Mouse (Mus musculus) small intestine, adult 2 months (tissue): ENCODE measurements around the gene Rbm4. TPM values are rescaled to one million over a fixed set of nuclear protein-coding genes. Genes with fewer than 3 reads are reported as not detected.

Experiments
- H3K27ac ChIP-seq: fragments of 200-500 bp; 2 replicates; pipeline ENCODE4 v1.5.1; 2012; ENCODE audit warnings: low read depth, low read length, control low read depth, inconsistent platforms; ENCODE audit not compliant: insufficient read depth
- H3K27me3 ChIP-seq: fragments of 200-500 bp; 2 replicates; pipeline ENCODE4 v1.6.1; 2012; ENCODE audit warnings: mild to moderate bottlenecking, moderate library complexity, low read length, inconsistent platforms; ENCODE audit not compliant: control insufficient read depth, insufficient read depth
- H3K36me3 ChIP-seq: fragments of 200-500 bp; 2 replicates; pipeline ENCODE4 v1.6.1; 2012; ENCODE audit warnings: mild to moderate bottlenecking, low read length, control low read depth, inconsistent platforms; ENCODE audit not compliant: control insufficient read depth, insufficient read depth
- H3K4me1 ChIP-seq: fragments of 200-500 bp; 2 replicates; pipeline ENCODE4 v1.6.1; 2012; ENCODE audit warnings: low read length, inconsistent platforms, mixed read lengths; ENCODE audit not compliant: control insufficient read depth, insufficient read depth, insufficient read length
- H3K4me3 ChIP-seq: fragments of 200-500 bp; 2 replicates; pipeline ENCODE4 v1.5.1; 2012; ENCODE audit warnings: low read depth, mild to moderate bottlenecking, control low read depth, inconsistent platforms, low read length, moderate library complexity
- CTCF ChIP-seq: fragments of 200-500 bp; IDR thresholded peaks from 2 replicates; pipeline ENCODE4 v1.5.1; 2012; ENCODE audit warnings: low read depth, mild to moderate bottlenecking, control low read depth, inconsistent platforms, low read length, moderate library complexity, mixed read lengths; ENCODE audit not compliant: insufficient replicate concordance, insufficient read length; ENCODE audit errors: extremely low read depth
- POLR2A ChIP-seq: fragments of 200-500 bp; IDR thresholded peaks from 2 replicates; pipeline ENCODE4 v1.6.1; 2012; ENCODE audit warnings: low read depth, mild to moderate bottlenecking, control low read depth, inconsistent platforms, low read length, moderate library complexity
- WGBS: fragments of 180-500 bp; shearing (Covaris S2); methylation state at CpG from one replicate; pipeline ENCODE4 v1.1.7; 2018; 5-methylcytosine and 5-hydroxymethylcytosine counted together
- polyA plus RNA-seq: library from polyadenylated mRNA; depleted of rRNA; stranded (reverse); fragments of >200 nt; gene quantifications from 2 replicates; pipeline ENCODE4 v1.2.3, GENCODE M21; 2012

Gene Rbm4
- polyA plus RNA-seq, 1 experiment: 33.5 TPM

DNA sequence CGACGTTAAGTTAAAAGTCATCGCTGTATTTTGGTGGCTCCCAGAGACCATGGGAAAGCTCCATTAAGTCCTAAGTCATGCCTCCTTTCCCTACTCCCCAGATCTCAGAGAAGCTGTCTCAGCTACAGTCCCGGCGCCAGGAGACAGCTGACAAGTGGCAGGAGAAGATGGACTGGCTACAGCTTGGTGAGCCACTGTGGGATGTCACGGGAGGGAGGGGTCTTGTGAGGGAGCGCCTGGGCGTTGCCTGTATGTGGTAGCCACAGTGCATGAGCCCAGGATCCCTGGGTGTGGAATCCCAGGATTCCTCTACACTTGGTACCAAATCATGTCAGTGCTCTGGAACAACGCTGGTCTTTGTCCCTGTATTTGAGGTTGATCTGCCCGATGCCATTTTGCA, 45.2 kb downstream of the Rbm4 start:
- no peaks in the 10 kb centered on the region for H3K36me3 ChIP-seq
- no peak overlapping the region for H3K27ac ChIP-seq
- no peaks in the 10 kb centered on the region for H3K27me3 ChIP-seq
- no peak overlapping the region for H3K4me3 ChIP-seq
- TF ChIP-seq CTCF (no peak), POLR2A (no peak)
- H3K4me1 ChIP-seq: no peaks in the 10 kb centered on the region
- WGBS: 80% methylated on average over 10 of the region's 10 CpGs

DNA sequence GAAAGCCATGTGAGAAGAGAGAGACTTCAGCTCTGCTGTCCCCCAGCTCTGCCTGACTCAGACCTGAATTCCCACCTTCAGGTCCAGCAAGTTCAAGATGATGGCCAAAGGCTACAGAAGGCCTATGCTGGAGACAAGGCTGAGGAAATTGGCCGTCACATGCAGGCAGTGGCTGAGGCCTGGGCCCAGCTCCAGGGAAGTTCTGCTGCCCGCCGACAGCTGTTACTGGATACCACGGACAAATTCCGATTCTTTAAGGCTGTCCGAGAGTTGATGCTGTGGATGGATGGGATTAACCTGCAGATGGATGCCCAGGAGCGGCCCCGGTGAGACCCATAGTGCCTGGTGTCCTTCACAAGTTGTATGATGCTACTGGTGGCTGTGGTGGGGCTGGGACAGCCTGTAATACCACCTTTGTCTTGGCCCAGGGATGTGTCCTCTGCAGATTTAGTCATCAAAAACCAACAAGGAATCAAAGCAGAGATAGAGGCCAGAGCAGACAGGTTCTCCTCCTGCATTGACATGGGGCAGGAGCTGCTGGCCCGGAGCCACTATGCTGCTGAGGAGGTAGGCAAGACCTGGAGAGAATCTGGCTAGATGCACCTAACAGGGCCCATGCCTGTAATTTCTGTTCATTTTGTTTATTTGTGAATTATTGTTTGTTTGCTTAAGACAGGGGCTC, 45.9 kb downstream of the Rbm4 start:
- H3K36me3 ChIP-seq: no peaks in the 10 kb centered on the region
- H3K4me1 ChIP-seq: no peaks in the 10 kb centered on the region
- WGBS: 89% methylated on average over 9 of the region's 9 CpGs
- H3K4me3 ChIP-seq: no peak overlapping the region
- no peak overlapping the region for H3K27ac ChIP-seq
- no peaks in the 10 kb centered on the region for H3K27me3 ChIP-seq
- TF ChIP-seq CTCF (no peak), POLR2A (no peak)

DNA sequence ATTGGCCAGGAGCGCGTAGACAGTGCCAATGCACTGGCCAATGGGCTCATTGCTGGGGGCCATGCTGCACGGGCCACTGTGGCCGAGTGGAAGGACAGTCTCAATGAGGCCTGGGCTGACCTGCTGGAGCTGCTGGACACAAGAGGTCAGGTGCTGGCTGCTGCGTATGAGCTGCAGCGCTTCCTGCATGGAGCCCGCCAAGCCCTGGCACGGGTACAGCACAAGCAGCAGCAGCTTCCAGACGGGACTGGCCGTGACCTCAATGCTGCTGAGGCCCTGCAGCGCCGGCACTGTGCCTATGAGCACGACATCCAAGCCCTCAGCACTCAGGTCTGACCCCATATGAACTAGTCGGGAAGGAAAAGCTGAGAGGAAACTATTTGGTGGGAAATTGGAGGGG, 47.1 kb downstream of the Rbm4 start:
- no peak overlapping the region for H3K4me3 ChIP-seq
- no peaks in the 10 kb centered on the region for H3K36me3 ChIP-seq
- TF ChIP-seq POLR2A (no peak), CTCF (no peak)
- no peak overlapping the region for H3K27ac ChIP-seq
- no peaks in the 10 kb centered on the region for H3K4me1 ChIP-seq
- WGBS: 80% methylated on average over 14 of the region's 14 CpGs
- H3K27me3 ChIP-seq: no peaks in the 10 kb centered on the region

DNA sequence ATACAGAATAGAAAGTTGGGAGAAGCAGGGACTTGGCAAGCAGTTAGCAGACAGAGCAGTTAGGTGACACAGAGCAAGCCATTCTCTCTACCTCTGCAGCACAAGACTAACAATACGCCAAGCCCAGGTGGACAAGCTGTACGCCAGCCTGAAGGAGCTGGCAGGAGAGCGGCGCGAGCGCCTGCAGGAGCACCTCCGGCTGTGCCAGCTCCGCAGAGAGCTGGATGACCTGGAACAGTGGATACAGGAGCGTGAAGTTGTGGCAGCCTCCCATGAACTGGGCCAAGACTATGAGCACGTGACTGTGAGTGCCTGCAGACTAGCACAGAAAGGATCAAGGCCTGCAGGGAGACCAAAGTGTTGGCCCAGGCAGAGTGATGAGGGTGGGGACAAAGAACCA, 48.0 kb downstream of the Rbm4 start:
- WGBS: 92% methylated on average over 10 of the region's 10 CpGs
- Histone ChIP-seq H3K27me3 (no peaks in the 10 kb centered on the region), H3K27ac (no peak overlapping the region), H3K36me3 (no peaks in the 10 kb centered on the region), H3K4me3 (no peak overlapping the region), H3K4me1 (no peaks in the 10 kb centered on the region)
- TF ChIP-seq POLR2A (no peak), CTCF (no peak)

DNA sequence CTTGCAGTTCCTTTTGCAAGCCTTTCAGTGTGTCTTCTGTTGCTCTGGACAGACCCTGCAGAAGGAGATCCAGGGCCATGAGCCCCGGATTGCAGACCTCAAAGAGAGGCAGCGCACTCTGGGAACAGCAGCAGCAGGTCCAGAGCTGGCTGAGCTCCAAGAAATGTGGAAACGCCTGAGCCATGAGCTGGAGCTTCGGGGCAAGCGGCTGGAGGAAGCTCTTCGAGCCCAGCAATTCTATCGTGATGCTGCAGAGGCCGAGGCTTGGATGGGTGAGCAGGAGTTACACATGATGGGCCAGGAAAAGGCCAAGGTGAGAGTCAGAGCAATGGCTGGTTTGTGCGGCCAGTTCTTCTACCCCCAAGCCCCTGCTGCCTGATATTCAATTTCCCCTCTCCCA, 48.6 kb downstream of the Rbm4 start:
- Histone ChIP-seq H3K27me3 (no peaks in the 10 kb centered on the region), H3K4me1 (no peaks in the 10 kb centered on the region), H3K4me3 (no peak overlapping the region), H3K27ac (no peak overlapping the region), H3K36me3 (no peaks in the 10 kb centered on the region)
- 51% methylated on average over 9 of the region's 9 CpGs for WGBS
- TF ChIP-seq POLR2A (no peak), CTCF (no peak)

DNA sequence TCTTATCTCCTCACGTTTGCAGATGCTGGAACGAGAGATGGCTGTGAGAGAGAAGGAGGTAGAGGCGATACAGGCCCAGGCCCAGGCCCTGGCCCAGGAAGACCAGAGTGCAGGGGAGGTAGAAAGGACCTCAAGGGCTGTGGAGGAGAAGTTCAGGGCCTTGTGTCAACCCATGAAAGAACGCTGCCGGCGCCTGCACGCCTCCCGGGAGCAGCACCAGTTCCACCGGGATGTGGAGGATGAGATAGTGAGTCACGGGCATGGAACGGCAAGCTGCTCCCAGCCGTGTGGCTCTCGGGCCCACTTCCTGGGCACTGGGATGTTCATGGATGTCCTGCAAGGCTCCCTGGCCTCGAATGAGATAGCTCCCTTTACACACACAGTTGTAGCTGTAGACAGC, 49.7 kb downstream of the Rbm4 start:
- WGBS: 82% methylated on average over 14 of the region's 14 CpGs
- Histone ChIP-seq H3K4me1 (no peaks in the 10 kb centered on the region), H3K4me3 (no peak overlapping the region), H3K27me3 (no peaks in the 10 kb centered on the region), H3K36me3 (no peaks in the 10 kb centered on the region), H3K27ac (no peak overlapping the region)
- TF ChIP-seq POLR2A: no peak
- TF ChIP-seq CTCF: no peak

DNA sequence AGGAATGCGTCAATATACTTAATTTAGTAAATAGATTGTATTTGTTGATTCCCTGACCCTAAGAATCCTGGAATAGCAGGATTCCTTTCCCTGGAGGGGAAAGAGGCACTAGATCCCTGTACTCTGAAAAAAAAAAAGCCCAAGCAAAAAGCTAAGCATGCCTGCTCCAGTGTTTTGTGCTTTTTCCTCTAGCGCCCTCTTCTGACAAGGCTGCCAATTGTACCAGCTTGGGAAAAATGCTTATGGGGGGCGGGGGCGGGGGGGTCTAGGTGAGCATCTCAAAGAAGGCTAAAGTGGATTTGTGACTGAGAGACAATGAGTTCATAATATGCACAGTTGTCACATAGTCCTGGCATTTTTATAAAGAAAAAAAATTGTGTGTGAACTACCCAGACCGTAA, 50.2 kb downstream of the Rbm4 start:
- Histone ChIP-seq H3K27ac (no peak overlapping the region), H3K27me3 (no peaks in the 10 kb centered on the region), H3K4me3 (no peak overlapping the region), H3K36me3 (no peaks in the 10 kb centered on the region), H3K4me1 (no peaks in the 10 kb centered on the region)
- TF ChIP-seq CTCF (peak; percentile 41; the same call in 1 of the 2 replicates), POLR2A (no peak)
- 44% methylated on average over 5 of the region's 5 CpGs for WGBS
